Mouse (Mus musculus) MEL (cell line): ENCODE measurements at regions not wholly inside any gene's neighbourhood (a gene's known extent, or its start where the extent isn't known, plus 50 kb on each side); places are given as distances from the start of the nearest gene placed in this dataset.

Experiments used
- DNase-seq: peaks from one replicate; pipeline ENCODE4 v3.0.0; 2011; ENCODE audit warnings: low read depth, low spot score
- H3K27ac ChIP-seq: 2 replicates; pipeline ENCODE4 v1.5.1; 2012; ENCODE audit warnings: low read depth, mild to moderate bottlenecking, control low read depth, low read length, moderate library complexity; ENCODE audit not compliant: control insufficient read depth
- H3K27me3 ChIP-seq, 2 experiments: fragments of 150-350 bp in 1 of 2; sonication (generic) in 1 of 2; 2 replicates each; pipeline ENCODE4 v1.6.1; 2012; ENCODE audit warnings: low read length in 2 of 2, mild to moderate bottlenecking in 2 of 2, improper control_type of control experiment in 1 of 2, moderate library complexity in 1 of 2; ENCODE audit not compliant: insufficient read depth in 2 of 2, control insufficient read depth in 1 of 2
- H3K36me3 ChIP-seq, 2 experiments: 2 replicates each; pipeline ENCODE4 v1.6.1; 2012 to 2014; ENCODE audit warnings: low read length in 2 of 2, improper control_type of control experiment in 1 of 2, inconsistent platforms in 1 of 2, mild to moderate bottlenecking in 1 of 2; ENCODE audit not compliant: insufficient read depth in 2 of 2, control insufficient read depth in 1 of 2
- H3K4me1 ChIP-seq, 2 experiments: fragments of 150-350 bp in 1 of 2; sonication (generic) in 1 of 2; 2 replicates each; pipeline ENCODE4 v1.6.1; 2012; ENCODE audit warnings: low read length in 2 of 2, improper control_type of control experiment in 1 of 2, mild to moderate bottlenecking in 1 of 2; ENCODE audit not compliant: insufficient read depth in 2 of 2, control insufficient read depth in 1 of 2
- H3K4me3 ChIP-seq, 2 experiments: fragments of 150-350 bp in 1 of 2; sonication (generic) in 1 of 2; 2 replicates each; pipeline ENCODE4 v1.5.1; 2012; ENCODE audit warnings: low read depth in 2 of 2, low read length in 2 of 2, mild to moderate bottlenecking in 2 of 2, moderate library complexity in 2 of 2, control low read depth in 1 of 2, improper control_type of control experiment in 1 of 2; ENCODE audit not compliant: control insufficient read depth in 1 of 2, insufficient read depth in 1 of 2
- H3K79me2 ChIP-seq: 2 replicates; pipeline ENCODE4 v1.6.1; 2012; ENCODE audit warnings: mild to moderate bottlenecking, low read length, moderate library complexity; ENCODE audit not compliant: control insufficient read depth, poor library complexity, insufficient read depth
- H3K9ac ChIP-seq: 2 replicates; pipeline ENCODE4 v1.6.1; 2012; ENCODE audit warnings: low read depth, mild to moderate bottlenecking, control low read depth, low read length, moderate library complexity; ENCODE audit not compliant: control insufficient read depth, poor library complexity, severe bottlenecking
- H3K9me3 ChIP-seq: fragments of 150-350 bp; sonication (generic); replicated peaks from 2 replicates; pipeline ENCODE4 v1.6.1; 2012; ENCODE audit warnings: mild to moderate bottlenecking, low read length, improper control_type of control experiment, moderate library complexity; ENCODE audit not compliant: insufficient read depth
- BHLHE40 ChIP-seq: IDR thresholded peaks from 2 replicates; pipeline ENCODE4 v1.6.1; 2012; ENCODE audit warnings: low read depth, mild to moderate bottlenecking, inconsistent platforms, low read length, improper control_type of control experiment, borderline replicate concordance
- CHD2 ChIP-seq: IDR thresholded peaks from 2 replicates; pipeline ENCODE4 v1.6.1; 2011; ENCODE audit warnings: low read length, improper control_type of control experiment
- CTCF ChIP-seq, 3 experiments: IDR thresholded peaks in 2 of 3; conservative IDR thresholded peaks in 1 of 3; 2 replicates each; pipeline ENCODE4 v1.5.1; 2011 to 2012; ENCODE audit warnings: low read length in 3 of 3, low read depth in 2 of 3, mild to moderate bottlenecking in 2 of 3, improper control_type of control experiment in 1 of 3, inconsistent platforms in 1 of 3, mixed read lengths in 1 of 3, moderate library complexity in 1 of 3; ENCODE audit not compliant: control insufficient read depth in 1 of 3, insufficient read depth in 1 of 3, poor library complexity in 1 of 3, severe bottlenecking in 1 of 3
- ELF1 ChIP-seq: IDR thresholded peaks from 2 replicates; pipeline ENCODE4 v1.6.1; 2014; ENCODE audit warnings: low read depth, mild to moderate bottlenecking, inconsistent platforms, low read length, improper control_type of control experiment, moderate library complexity
- GATA1 ChIP-seq: IDR thresholded peaks from 2 replicates; pipeline ENCODE4 v1.6.1; 2011; ENCODE audit warnings: low read depth, low read length, improper control_type of control experiment
- JUND ChIP-seq: IDR thresholded peaks from 2 replicates; pipeline ENCODE4 v1.6.1; 2011; ENCODE audit warnings: low read depth, mild to moderate bottlenecking, improper control_type of control experiment, low read length
- MAFK ChIP-seq: IDR thresholded peaks from 2 replicates; pipeline ENCODE4 v1.6.1; 2011; ENCODE audit warnings: low read depth, mild to moderate bottlenecking, low read length, improper control_type of control experiment, borderline replicate concordance
- MAX ChIP-seq: IDR thresholded peaks from 2 replicates; pipeline ENCODE4 v1.6.1; 2011; ENCODE audit warnings: low read length, improper control_type of control experiment
- MXI1 ChIP-seq: IDR thresholded peaks from 2 replicates; pipeline ENCODE4 v1.6.1; 2011; ENCODE audit warnings: mild to moderate bottlenecking, low read depth, low read length, improper control_type of control experiment
- MYB ChIP-seq: IDR thresholded peaks from 2 replicates; pipeline ENCODE4 v1.6.1; 2011; ENCODE audit warnings: mild to moderate bottlenecking, low read depth, low read length, improper control_type of control experiment
- MYC ChIP-seq: IDR thresholded peaks from 2 replicates; pipeline ENCODE4 v1.6.1; 2011; ENCODE audit warnings: low read depth, mild to moderate bottlenecking, low read length, improper control_type of control experiment, moderate library complexity
- NRF1 ChIP-seq: IDR thresholded peaks from 2 replicates; pipeline ENCODE4 v1.6.1; 2014; ENCODE audit warnings: low read depth, mild to moderate bottlenecking, inconsistent platforms, low read length, improper control_type of control experiment, moderate library complexity; ENCODE audit not compliant: poor library complexity, insufficient read depth, severe bottlenecking
- POLR2AphosphoS2 ChIP-seq: IDR thresholded peaks from 2 replicates; pipeline ENCODE4 v1.6.1; 2011; ENCODE audit warnings: low read length, improper control_type of control experiment
- POLR2AphosphoS5 ChIP-seq: IDR thresholded peaks from 2 replicates; pipeline ENCODE4 v1.6.1; 2012; ENCODE audit warnings: low read depth, borderline replicate concordance, mild to moderate bottlenecking, inconsistent platforms, low read length, moderate library complexity, mixed read lengths
- RAD21 ChIP-seq: IDR thresholded peaks from 2 replicates; pipeline ENCODE4 v1.6.1; 2011; ENCODE audit warnings: mild to moderate bottlenecking, low read depth, low read length, improper control_type of control experiment
- RCOR1 ChIP-seq: IDR thresholded peaks from 2 replicates; pipeline ENCODE4 v1.6.1; 2012; ENCODE audit warnings: low read depth, mild to moderate bottlenecking, inconsistent platforms, low read length, improper control_type of control experiment
- SIN3A ChIP-seq: IDR thresholded peaks from 2 replicates; pipeline ENCODE4 v1.6.1; 2012; ENCODE audit warnings: low read length, improper control_type of control experiment, inconsistent platforms
- SMC3 ChIP-seq: IDR thresholded peaks from 2 replicates; pipeline ENCODE4 v1.6.1; 2011; ENCODE audit warnings: low read depth, low read length, improper control_type of control experiment
- TCF12 ChIP-seq: IDR thresholded peaks from 2 replicates; pipeline ENCODE4 v1.6.1; 2014; ENCODE audit warnings: low read depth, mild to moderate bottlenecking, inconsistent platforms, low read length, improper control_type of control experiment, moderate library complexity
- UBTF ChIP-seq: IDR thresholded peaks from 2 replicates; pipeline ENCODE4 v1.6.1; 2012; ENCODE audit warnings: low read depth, mild to moderate bottlenecking, inconsistent platforms, low read length, improper control_type of control experiment, moderate library complexity, borderline replicate concordance; ENCODE audit not compliant: insufficient read depth
- USF1 ChIP-seq: IDR thresholded peaks from 2 replicates; pipeline ENCODE4 v1.6.1; 2014; ENCODE audit warnings: low read depth, mild to moderate bottlenecking, inconsistent platforms, low read length, improper control_type of control experiment, moderate library complexity
- ZC3H11A ChIP-seq: IDR thresholded peaks from 2 replicates; pipeline ENCODE4 v1.6.1; 2012; ENCODE audit warnings: low read depth, mild to moderate bottlenecking, inconsistent platforms, low read length, improper control_type of control experiment

GRCm38 (mm10) chr5:61495226-61495625 lies 313.4 kb upstream of the G6pd2 start:
- no peak overlapping the region for H3K9ac ChIP-seq
- TF ChIP-seq MXI1 (no peak), POLR2AphosphoS5 (no peak), SMC3 (peak; percentile 59), RAD21 (peak; percentile 60), USF1 (no peak), POLR2AphosphoS2 (no peak), JUND (no peak), ZC3H11A (peak; percentile 44), UBTF (no peak), GATA1 (no peak), RCOR1 (no peak), MYB (no peak), CTCF (IDR thresholded peaks at IDR 0.05 in 2 of 3, conservative IDR thresholded peaks at IDR 0.05 in 1 of 3; ENCODE audit: control insufficient read depth in 1 of 3, insufficient read depth in 1 of 3, low read depth in 2 of 3, low read length in 3 of 3, poor library complexity in 1 of 3, severe bottlenecking in 1 of 3) (peak in 1 of 3 experiments; percentile 39; a peak in 2 of 6 replicates)
- no peaks in the 10 kb centered on the region for H3K9me3 ChIP-seq
- DNase-seq = peak; percentile 22
- no peaks in the 10 kb centered on the region for H3K27me3 ChIP-seq
- no peaks in the 10 kb centered on the region for H3K79me2 ChIP-seq
- H3K4me1 ChIP-seq = no peaks in the 10 kb centered on the region
- no peak overlapping the region for H3K27ac ChIP-seq
- no peaks in the 10 kb centered on the region for H3K36me3 ChIP-seq
- no peak overlapping the region for H3K4me3 ChIP-seq

GRCm38 (mm10) chr5:61507406-61507805 lies 301.2 kb upstream of the G6pd2 start:
- no peaks in the 10 kb centered on the region for H3K27me3 ChIP-seq
- no peaks in the 10 kb centered on the region for H3K9me3 ChIP-seq
- no peak for TF ChIP-seq TCF12
- no peak for TF ChIP-seq ELF1
- TF ChIP-seq ZC3H11A = no peak
- no peak for TF ChIP-seq SMC3
- TF ChIP-seq, all 39 proteins: peak for 0
- no peak overlapping the region for H3K9ac ChIP-seq
- H3K4me3 ChIP-seq = no peak overlapping the region
- no peaks in the 10 kb centered on the region for H3K36me3 ChIP-seq
- no peaks in the 10 kb centered on the region for H3K4me1 ChIP-seq
- no peaks in the 10 kb centered on the region for H3K79me2 ChIP-seq
- H3K27ac ChIP-seq = no peak overlapping the region
- DNase-seq = no peak

- DNase-seq = no peak
- Histone ChIP-seq H3K4me1 (no peaks in the 10 kb centered on the region), H3K4me3 (no peak overlapping the region), H3K27me3 (no peaks in the 10 kb centered on the region), H3K36me3 (no peaks in the 10 kb centered on the region)
- TF ChIP-seq MYC (no peak), TCF12 (no peak), UBTF (no peak), SIN3A (no peak), CHD2 (no peak), MAX (no peak), MAFK (no peak), USF1 (no peak), BHLHE40 (no peak), CTCF (IDR thresholded peaks at IDR 0.05 in 2 of 3, conservative IDR thresholded peaks at IDR 0.05 in 1 of 3; ENCODE audit: control insufficient read depth in 1 of 3, insufficient read depth in 1 of 3, low read depth in 2 of 3, low read length in 3 of 3, poor library complexity in 1 of 3, severe bottlenecking in 1 of 3) (no peak), NRF1 (no peak)
- TF ChIP-seq, all 39 proteins: peak for 0
- H3K27ac ChIP-seq = no peak overlapping the region
- no peaks in the 10 kb centered on the region for H3K79me2 ChIP-seq
- no peaks in the 10 kb centered on the region for H3K9me3 ChIP-seq
- H3K9ac ChIP-seq = no peak overlapping the region
Observed at GRCm38 (mm10) chr5:61540502-61540901, 268.1 kb upstream of the G6pd2 start.
